Mouse (Mus musculus): ENCODE measurements at regions not wholly inside any gene's neighbourhood (a gene's known extent, or its start where the extent isn't known, plus 50 kb on each side); places are given as distances from the start of the nearest gene placed in this dataset.

DNA sequence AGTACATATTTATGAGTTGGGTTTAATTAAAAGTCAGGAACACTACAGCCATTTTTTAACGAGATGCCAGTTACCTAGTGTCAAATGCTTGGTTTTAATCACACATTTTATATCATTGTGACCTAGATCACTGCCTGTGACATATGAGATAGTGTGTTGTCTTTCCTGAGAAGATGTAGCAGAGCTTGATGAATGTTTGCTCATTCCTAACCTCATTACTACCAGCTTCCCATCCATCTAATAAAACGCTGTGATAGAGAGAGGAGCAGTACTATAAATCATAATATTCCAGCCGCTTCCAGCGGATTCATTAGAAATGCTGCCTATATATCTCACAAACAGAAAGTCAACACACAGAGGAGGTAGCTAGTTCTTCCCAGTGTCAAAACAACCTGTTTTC lies 163.6 kb downstream of the Aldoart1 start:
- DNase-seq (ENCODE audit: low spot score), result no peak

DNA sequence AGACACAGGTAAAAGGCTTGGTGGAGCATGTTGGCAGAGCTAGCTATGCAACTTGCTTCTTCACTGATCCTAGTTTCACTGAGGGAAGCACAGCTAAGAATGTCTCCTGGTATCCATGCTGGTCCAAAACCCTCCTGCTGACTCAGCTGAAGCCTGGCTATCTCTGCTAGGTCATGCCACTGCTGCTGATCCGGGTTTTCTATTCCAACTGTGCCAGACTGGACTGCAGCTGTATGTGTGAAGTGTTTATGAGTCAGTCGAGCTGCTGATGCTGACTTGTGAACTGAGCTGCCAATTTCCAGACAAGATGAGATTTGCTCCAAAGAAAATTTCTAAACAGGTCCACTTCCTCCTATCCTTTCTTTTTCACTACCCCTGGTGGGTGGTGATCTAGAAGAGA lies 178.4 kb downstream of the Aldoart1 start:
- no peak for DNase-seq (ENCODE audit: low spot score)

DNA sequence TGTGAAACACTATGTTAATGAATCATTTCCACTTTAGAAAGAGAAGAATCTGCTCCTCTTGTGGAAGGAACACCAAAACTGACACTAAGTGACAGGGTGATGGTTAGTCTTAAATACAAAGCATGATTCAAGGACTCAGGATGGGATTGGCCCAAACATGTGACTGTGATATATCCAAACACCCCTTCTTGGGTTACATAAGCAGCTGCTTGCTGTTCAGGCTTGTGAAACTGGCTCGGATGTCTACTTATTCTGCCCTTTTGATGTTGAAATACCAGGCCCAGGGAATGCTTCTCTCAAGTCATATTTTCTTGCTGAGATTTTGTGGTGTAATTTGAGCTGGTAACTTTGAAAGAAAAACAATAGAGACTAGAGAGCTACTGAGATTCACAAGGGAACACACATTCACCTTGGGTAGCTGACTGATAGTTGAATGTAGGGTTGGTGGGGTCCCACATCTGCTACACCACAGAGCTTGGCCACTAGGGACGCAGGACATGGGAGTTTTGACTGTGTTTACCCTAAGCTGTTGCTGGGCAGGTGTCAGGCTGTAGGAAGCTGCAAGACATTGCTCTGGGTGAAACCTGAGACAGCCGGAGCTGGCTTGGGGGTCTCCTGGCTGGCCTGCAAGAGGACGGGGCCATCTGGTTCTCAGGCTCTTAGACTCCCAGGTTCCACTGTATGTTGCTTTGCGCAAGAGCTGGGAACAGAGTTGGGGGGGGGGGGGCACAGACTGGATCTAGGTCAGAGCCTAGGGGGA lies 180.6 kb downstream of the Aldoart1 start:
- peak; percentile 12 for DNase-seq (ENCODE audit: low spot score)

DNA sequence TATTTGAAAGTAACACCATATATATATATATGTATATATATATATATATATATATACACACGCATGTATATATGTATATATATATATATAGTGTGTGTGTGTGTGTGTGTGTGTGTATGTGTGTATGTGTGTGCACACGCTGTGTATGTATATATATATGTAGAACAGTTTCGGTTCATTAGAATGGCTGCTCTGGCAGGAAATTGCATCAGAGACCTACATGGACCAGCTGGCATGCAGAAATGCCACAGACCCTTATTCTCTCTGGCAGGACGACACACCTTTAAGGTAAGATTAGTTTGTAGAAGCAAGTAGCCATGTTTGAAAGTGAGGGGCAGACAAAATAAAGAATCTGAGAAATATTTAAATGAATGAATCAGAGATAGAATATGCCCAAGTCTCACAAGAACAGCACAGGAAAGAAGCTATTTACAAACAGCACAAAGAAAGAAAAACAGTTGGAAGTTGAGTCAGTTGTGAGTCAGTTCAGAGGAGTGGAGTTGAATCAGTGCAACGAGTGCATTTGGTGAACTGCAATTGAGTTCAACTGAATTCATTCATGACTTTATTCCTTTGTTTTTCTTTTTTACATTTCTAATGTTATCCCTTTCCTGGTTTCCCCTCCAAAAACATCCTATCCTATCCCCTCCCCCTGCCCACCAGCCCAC lies 182.5 kb downstream of the Aldoart1 start:
- no peak for DNase-seq (ENCODE audit: low spot score)

DNA sequence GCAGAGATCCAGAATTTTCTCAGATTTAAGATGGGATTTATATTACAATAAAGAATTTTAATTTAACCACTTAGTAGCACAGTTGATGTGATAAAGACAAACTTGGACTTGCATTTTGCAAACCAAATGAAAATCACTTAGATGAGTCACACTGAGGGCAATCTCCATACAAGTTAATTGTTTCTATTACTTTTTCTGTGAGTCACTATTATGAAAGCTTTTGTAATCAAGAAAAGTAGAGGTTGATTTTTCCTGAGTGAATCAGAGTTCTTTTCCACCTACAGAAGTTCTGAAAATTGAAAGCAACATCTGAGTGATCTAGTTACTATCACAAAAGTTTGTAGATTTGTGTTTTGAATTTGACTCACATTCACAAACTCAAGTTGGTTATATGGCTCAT lies 188.1 kb downstream of the Aldoart1 start:
- no peak for DNase-seq (ENCODE audit: low spot score)

DNA sequence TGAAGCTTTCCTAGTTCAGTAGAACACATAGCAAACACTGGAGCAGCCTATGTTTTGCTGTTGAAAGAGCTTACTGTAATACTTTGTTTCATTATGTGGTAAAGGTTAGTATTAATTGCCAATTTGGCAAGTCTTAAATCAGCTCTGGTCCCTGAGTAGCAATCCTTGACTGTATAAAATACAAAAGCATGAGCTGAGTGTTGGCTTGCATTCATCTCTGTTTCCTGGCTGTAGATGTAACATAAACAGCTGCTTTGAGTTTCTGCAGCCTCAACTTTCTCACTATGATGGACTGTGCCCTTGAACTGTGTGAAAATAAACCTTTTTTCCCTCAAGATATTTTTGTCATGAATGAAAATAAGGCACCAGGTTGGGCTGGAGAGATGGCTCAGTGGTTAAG lies 190.0 kb downstream of the Aldoart1 start:
- no peak for DNase-seq (ENCODE audit: low spot score)

DNA sequence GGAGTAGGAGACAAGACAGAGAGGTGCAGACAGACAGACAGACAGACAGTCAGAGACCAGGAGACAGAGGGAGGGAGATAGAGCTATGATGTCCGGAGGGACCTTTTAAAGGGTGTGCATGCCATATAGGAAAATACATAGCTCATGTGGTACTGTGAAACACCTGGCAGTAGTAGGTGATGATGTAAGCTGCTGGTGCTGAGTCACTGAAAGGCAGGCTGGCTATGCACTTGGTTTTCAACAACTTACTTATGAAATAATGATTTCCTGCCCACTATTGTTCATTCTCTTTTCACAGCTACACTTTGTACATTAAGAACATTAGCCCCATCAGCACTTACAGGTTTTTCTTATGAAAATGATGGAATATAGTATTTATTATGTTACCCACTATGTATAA lies 196.2 kb downstream of the Aldoart1 start:
- no peak for DNase-seq (ENCODE audit: low spot score)

DNA sequence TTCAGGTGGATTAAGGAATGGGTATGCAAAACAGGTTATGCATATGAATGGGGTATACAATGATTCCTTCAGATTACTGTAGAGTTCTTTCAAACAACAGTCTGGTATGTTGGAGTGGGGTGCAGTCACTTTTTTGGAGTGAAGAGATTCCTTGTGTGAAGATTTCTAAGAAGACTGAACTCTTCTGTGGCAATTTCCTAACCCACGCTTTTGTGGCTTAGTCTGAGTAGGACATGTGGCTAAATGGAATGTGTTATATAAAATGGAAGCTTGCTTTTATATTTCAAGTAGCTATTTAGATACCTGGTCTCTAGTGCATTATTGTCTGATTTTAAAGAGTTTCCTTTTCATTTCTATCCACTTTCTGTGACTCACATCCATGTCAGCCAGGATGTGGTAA lies 205.3 kb downstream of the Aldoart1 start:
- no peak for DNase-seq (ENCODE audit: low spot score)

DNA sequence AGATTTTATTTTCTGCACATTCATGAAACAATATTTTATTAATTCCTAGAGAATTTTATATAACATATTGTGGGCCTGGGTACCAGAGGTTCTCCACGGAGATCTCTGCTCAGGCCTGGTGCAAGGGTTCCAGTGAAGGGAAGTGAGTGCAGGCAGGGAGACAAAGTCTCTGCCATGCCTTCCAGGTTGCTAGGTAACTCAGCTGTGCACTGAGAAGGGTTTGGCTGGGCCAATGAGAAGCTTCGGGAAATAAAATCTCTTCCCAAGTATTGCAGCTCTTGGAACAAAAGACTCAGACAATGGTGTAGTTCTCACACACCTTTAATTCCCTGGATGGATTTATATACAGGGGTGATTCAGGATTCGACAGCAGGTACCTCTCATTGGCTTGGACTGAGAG lies 223.0 kb downstream of the Aldoart1 start:
- DNase-seq (ENCODE audit: low spot score), result peak; percentile 1

DNA sequence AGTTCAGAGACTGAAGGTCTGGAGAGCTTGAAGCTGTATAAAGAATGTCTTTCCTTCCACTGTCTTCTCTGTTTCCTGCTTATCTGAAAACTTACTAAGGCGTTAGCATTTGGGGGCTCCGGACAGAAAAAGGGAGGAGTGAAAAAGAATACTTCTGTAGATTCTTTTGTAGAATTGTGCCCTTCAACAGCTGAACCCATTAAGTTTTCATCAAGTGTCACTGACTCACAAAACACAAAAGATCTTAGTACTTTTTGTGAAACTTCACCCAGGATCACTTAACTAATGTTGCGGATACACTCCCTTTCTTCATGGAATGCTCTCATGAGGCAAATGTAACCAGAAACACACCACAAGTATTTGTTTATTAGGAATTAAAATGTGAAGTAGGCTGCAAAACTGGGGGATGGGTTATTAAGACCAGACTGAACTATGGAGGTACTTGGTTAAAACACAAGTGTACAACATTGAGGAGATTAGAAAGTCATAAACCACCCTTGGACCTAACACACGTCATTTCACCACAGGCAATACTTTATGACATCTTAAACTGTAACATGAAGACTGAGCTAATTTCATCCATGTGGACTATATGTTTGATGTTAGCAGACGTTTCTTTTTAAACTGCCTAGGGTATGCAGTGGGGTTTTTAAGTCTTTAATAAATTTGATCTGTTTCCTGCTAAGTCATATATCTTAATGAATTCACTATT lies 225.1 kb downstream of the Aldoart1 start:
- peak; percentile 6 for DNase-seq (ENCODE audit: low spot score)

DNA sequence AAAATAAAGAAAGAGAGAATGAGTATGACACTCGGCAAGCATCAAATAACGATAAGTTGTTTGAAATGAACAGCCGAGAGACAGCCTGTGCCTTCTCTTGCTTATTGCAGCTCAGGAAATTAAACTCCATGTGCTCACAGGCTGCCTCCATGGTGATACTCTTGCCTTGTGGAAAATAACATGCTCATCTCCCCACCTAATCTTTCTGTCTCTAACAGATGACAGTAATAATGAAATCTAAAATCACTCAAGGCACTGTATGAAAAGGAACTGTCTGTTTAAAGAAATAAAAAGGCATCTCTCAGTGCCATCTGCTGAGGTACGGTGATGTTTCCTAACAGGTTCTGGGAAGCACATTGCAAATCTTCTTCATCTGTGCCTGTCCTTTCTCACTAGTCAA lies 247.3 kb downstream of the Aldoart1 start:
- no peak for DNase-seq (ENCODE audit: low spot score)

DNA sequence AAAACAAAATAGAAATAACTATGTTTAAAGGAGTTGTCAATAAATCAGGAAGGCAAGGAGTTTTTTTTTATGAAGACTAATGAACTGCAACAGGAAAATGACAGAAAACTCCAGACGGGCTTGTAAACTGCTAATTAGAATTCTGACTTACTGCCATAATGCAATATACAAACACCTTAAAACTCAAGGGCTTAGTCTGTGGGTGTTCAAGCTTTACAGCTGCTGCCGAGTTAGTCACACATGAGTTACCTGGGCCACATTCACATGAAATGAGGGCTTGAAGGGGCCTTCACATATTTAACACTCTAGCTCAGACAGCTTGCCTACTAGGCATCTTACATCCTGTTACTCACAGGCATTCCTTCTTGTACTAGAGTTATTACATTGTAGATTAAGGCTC lies 256.9 kb downstream of the Aldoart1 start:
- DNase-seq (ENCODE audit: low spot score), result peak; percentile 2

DNA sequence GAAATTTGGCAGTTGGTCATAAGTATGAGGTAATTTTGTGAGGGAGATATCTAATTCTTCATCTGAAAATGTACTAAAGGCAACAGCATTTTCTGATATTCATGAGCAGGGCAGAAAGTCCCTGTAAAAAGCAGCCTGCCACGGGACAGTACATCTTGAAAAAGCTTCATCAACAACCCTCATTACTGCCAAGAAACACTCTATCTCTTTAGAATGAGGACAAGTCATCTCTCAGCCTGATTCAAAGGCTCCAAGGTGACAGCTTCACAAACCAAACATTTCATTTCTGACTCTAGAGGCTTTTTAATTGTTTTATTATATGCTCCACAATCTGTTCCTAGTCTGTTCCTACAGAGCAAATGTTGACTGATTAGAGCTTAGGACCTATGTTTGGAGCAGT lies 260.3 kb downstream of the Aldoart1 start:
- DNase-seq (ENCODE audit: low spot score), result no peak

DNA sequence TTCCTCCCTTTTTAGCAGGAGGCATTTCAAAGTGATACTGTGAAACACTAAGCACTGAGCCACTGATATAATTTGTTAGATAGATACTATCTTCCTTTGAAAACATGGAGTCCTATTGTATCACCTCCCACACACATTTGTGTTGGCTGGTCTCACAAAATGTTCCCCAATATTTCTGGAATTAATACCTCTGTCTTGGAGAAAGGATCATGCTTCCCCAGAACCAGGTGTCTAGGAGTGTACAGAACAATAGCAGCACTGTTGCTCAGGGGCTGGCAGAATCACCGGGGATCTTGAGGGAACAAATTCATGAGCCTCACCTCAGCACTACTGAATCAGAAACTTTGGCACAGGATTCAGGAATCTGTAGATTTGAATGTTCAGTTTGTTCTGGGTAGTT lies 277.5 kb downstream of the Aldoart1 start:
- DNase-seq (ENCODE audit: low spot score), result no peak

DNA sequence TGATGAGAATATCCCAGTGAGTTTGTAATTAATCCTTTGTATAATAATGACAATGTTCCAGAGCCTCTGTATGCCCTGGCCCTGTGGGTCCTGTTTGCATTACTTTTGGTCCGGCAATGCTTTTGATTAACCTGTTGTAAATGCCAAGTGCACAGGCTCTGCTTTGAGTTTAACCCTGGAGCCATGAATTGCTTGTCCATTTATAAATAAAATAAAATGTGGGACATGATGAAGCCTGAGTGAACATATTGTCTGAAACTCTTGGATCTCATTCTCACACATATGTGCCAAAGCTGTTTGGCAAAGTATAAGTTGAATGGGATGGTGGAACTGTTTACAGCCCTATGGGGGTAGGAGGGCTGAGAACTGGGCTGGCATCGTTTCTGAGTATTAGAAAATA lies 280.5 kb downstream of the Aldoart1 start:
- DNase-seq (ENCODE audit: low spot score), result no peak

DNA sequence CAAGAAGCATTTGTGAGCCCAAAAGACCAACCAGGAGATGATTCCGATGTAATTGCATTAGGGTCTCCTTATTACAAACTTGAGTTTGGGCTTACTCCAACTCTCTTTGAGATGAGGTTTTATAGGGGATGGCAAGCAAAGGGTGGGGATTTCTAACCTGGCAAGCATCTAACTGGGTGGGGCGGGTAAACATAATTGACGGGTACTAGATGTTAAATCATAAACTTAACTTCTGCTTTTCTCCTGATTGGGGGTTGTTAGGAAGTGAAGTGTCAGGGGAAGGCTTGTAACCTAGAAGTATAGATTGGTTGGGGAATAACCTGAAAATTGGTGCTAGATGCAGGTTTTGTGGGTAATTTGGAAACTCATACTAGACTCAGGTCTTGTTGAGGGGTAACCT lies 287.2 kb downstream of the Aldoart1 start:
- no peak for DNase-seq (ENCODE audit: low spot score)

DNA sequence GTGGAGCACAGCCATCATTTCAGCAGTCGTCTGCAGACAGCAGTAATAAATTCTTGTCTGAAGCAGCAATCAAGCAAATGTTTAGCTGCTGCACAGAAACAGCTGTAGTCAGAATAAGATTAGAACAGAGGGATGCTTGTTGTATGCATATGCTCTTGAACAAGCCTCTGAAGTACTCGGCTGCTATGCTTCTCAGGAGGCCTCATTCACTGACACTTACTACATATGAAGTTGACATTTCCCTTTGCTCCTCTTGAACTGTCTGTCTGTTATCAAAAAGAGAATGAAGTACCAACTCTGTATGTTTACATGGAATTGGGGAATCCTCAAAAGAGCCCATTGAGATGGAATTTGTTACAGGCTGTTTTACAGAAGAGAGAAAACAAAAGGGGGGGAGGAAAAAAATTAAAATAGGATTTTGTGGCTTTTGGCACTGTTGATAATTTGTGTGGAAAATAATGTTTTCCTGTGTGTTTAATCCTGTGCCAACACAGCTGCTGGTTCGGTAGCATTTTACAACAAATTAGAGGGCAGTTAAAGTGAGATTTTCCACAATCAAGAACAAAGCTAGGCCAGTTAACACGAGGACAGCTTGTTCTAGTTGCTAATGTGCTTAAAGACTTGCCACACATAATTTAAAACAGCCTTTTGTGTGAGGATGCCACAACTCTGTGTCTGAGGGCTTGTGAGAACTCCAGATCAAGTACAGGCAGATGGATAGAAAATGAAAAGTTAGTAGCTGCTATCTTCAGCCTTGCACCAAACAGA lies 289.3 kb downstream of the Aldoart1 start:
- no peak for DNase-seq (ENCODE audit: low spot score)

DNA sequence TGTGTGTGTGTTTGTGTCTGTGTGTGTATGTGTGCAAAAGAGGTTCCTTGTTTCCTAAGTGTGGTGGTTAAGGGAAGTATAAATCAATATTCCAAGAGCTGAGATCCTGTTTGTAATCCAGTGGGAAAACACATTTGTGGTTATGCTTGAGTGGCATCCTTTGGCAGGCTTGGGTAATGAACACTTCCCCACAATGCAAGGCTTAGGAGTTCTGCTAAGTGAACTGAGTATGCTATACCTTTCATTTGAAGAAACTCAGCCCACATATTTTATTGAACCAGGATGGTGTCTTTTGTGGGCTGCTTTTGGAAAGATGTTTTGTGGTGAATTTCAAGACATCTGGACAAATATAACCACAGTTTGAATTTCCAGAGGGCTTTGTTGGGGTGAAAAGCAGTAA lies 298.2 kb downstream of the Aldoart1 start:
- no peak for DNase-seq (ENCODE audit: low spot score)

DNA sequence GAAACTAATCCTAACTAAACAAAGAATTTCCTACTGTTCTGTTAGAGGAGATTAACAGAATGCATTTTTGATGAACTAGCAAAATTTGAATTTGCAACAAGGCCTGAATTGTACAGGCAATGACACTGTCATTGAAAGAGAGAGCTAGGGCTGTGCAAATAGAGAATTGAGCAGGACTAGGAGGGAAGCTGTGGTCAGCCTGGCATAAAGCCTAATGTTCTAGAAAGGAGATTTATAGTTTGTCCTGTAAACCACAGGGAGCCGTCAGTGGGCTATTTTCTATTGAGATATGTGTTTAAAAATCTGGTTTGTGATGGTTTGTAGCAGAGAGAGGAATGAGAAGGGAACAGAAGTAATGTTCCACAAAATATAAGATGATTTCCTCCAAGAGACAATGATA lies 317.9 kb downstream of the Aldoart1 start:
- DNase-seq (ENCODE audit: low spot score), result no peak

DNA sequence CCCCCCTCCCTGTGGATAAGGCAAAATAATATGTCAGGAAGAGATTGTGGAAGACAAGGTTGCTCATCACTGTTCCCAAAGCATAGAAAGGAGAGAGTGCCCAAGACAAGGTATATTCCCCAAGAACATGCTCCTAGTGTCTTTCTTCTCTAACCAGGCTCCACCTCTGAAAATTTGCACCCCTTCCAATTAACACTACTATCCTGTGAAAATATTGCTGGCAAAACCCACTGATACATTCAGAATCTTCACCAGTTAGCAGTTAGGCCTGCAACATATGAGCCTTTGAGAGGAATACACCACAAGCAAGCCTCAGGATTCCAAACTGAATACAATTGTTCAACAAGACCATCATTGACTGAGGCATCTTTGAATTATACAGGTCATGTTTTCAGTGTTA lies 323.9 kb upstream of the Tle1 start:
- no peak for DNase-seq (ENCODE audit: low spot score)

DNA sequence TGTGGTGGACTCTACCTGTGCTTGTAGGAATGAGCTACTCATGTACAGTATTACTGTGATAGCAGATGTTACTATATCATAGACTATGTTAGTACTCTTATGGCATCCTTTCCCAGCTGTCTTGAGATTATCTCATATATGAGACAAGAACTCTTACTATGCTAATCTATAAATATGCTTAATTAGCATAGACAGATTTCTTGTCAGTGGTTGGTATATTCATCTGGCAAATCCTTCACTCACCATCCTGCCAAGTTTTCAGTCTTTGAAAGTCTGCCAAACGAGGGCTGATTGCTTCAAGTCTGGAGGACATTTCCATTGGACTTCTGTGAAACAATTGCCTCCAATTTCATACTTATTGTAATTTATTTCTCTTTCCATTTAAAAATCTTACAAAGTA lies 323.4 kb upstream of the Tle1 start:
- DNase-seq (ENCODE audit: low spot score), result no peak

DNA sequence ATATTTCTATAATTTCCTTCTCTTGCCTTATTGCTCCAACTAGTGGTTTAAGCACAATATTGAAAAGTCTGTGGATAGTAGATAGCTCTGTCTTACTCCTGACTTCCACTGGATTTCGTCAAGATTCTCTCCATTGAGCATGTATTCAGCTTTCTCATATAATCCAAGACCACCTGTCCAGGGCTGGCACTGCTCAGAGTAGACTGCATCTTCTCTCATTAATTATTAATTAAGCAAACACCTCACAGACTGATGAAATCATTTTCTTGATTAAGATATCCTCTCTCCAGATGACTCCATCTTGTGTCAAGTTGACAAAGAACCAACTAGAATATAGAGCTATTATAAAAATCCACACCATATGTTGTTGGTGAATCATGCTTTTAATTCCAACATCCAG lies 310.5 kb upstream of the Tle1 start:
- DNase-seq (ENCODE audit: low spot score), result no peak

DNA sequence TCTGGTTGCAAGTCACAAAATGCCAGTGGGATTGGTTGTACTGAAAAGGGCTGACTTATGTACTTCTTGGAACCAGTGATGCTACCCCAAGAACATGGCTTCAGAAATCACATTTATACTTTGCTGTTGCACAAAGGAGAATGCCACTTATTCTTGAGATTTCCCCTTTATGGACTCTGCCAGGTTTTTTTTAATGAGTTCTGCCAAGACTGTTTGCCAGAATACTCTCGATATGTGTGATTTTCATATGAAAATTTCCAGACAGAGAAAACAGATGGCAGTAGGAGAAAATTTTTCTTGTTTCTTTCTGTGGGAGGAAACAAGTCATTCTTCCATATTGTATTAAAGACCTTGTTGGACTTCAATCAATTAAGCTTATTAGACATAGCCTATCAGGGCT lies 281.0 kb upstream of the Tle1 start:
- no peak for DNase-seq (ENCODE audit: low spot score)
